Mouse (Mus musculus) ovary, adult 18-20 months (tissue): ENCODE measurements around the gene Tas2r102.

Experiments
- DNase-seq: peaks from one replicate; pipeline ENCODE4 v3.0.0; 2022; ENCODE audit warnings: low spot score, mixed read lengths

Tas2r102 gene

GRCm38 (mm10) chr6:132761831-132762230 lies at the start of gene Tas2r102:
Tas2r102 (plus strand) TSS chr6:132762131.
- DNase-seq = no peak

GRCm38 (mm10) chr6:132737935-132738334 lies 24.0 kb upstream of the Tas2r102 start, which contains the start of gene Tas2r115:
Tas2r115 (minus strand) TSS chr6:132738035.
- DNase-seq = no peak

GRCm38 (mm10) chr6:132750206-132750605 lies 11.7 kb upstream of the Tas2r102 start:
- peak; percentile 3 for DNase-seq

- no peak for DNase-seq
Measured at GRCm38 (mm10) chr6:132754430-132754829, 7.5 kb upstream of the Tas2r102 start, which contains the start of gene Tas2r124. Tas2r124 (plus strand) TSS chr6:132754730.

GRCm38 (mm10) chr6:132778062-132778461 lies 16.1 kb downstream of the Tas2r102 start, which contains the start of gene Tas2r136:
Tas2r136 (minus strand) TSS chr6:132778162.
- no peak for DNase-seq

- DNase-seq = no peak
Measured at GRCm38 (mm10) chr6:132795393-132795792, 33.5 kb downstream of the Tas2r102 start.

GRCm38 (mm10) chr6:132802518-132802917 lies 40.6 kb downstream of the Tas2r102 start, which contains the start of gene Tas2r117:
Tas2r117 (plus strand) TSS chr6:132802818.
- no peak for DNase-seq
